Mouse (Mus musculus) c-Kit-positive CD71-positive TER-119-positive erythroid progenitor cells, embryonic 14.5 days (primary cell): ENCODE measurements around the gene Phox2a.

Source experiments
- DNase-seq: peaks from one replicate; pipeline ENCODE4 v3.0.0-alpha.2; 2013; ENCODE audit warnings: low spot score

Gene Phox2a

DNA sequence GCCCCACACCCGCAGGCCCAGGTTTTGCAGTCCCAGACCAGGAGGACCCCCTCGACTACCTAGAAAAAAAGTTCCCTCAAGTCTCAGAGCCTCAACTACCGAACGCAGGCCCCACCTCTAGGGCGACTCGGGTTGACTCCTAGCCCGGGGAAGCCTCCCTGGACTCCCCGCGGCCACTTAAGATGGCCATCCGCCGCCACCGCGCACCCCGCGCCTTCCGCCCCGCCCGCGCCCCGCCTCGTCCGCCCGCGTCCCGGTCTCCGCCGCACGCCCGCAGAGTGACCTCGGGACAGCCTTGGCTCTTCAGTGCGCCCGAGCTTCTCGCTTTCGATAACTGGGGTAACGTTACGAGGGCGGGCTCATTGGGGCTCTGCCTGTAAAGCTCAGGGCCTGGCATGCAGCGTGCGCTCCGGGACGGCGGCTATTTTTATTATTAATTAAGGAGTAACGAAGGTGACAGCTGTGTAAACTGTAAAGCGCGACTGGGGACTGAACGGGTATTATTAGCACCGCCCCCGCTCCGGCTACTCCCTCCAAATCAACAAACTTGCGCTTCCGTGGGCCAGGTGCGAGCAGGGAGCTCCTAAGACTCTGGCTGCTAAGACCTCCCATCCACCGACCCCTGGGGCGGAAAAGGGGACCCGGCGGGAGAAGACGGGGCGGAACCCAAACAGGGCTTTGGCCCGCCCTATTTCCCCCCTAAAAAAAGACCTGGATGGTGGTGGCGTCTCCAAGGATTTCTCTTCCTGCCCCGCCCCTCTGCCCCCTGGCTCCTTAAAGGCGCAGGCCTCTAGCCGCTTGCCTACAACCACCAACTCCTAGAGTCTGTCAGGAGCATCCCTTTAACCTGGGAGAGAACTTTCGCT, 19.7 kb downstream of the Phox2a start, which contains the start of gene Inppl1:
Inppl1 (minus strand) TSS at position 624 of the 866 bp plus-strand sequence.
- DNase-seq, result peak; percentile 32

DNA sequence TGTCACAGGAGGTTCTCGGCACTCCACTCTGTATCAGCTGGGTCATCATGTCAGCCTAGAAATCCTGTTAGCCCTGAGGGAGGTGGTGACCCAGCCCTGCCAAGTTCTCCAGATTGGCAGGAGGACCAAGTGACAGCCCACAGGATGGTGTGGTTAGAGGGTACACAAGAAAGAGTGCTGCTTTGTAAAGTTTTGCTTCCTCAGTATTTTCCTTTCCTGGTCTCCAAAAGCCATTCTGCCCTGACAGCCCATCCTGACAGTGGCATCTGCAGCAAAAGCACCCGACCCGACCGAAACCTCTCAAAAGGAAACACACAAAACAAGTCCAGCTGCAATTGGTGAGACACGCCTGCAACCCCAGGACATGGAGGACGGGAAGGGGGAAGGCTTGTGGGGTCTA, 26.1 kb downstream of the Phox2a start:
- DNase-seq, result no peak

DNA sequence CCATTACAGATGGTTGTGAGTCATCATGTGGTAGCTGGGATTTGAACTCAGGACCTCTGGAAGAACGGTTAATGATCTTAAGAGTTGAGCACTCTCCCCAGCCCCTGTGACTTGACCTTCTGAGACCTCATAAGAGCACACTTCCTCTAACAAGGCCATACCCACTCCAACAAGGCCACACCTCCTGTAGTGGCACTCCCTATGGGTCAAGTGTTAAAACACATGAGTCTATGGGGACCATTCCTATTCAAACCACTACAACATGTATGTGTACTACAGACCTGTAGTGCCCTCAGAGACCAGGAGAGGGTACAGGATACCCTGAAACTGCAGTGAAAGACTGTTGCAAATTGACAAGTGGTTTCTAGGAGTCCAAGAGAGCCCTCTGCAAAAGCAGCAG, 29.8 kb downstream of the Phox2a start:
- no peak for DNase-seq

DNA sequence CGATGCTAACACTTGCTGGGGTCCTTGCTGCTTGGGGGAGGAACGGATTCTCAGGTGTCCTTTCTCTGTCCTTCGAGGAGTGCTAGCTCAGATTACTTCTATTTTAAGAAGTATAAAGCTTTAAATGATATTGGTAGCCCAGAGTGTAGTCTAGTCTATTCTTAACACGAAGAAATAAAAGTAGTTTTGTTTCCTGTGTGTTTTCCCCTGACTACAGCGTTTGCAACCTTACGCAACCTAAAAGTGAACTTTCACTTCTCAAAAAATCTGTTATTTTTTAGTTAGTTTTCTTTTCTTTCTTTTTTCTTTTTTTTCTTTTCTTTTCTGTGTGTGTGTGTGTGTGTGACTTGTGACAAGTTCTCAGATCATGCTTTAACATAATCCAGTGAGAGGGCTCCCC, 33.6 kb downstream of the Phox2a start:
- DNase-seq, result no peak

DNA sequence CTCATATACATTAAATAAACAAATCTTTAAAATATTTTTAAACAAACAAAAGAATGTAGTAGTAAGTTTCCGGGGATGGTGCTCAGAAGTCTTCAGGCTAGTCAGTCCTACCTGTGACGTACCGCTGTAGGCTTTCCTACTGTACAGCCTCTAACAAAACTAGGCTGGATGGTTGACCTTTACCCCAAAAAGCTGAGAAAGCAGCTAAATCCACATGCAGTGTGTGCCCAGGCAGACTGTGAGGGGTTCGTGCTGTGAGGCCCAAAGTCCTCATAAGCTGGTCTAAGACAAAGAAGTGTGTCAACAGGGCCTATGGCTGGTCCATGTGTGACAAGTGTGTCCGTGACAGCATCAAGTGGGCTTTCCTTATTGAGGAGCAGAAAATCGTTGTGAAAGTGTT, 34.7 kb downstream of the Phox2a start:
- DNase-seq, result no peak

DNA sequence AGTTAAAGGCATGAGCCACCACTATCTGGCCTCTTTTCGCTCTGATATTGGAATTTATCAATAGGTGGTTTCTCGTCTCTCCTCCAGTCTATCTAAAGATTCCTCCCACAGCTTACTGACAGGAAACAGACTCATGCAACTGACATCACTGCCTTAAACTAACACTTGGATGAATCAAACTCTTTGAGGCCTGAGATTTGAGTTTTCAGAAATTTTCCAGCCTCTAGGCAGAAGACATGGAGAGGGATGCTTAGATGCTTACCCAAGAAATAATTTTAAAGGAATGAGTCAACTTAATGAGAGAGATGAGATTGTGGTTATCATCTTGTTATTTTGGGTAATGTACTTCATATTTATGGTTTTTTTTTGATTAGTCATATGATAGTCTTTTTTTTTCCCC, 35.7 kb downstream of the Phox2a start:
- DNase-seq, result no peak

DNA sequence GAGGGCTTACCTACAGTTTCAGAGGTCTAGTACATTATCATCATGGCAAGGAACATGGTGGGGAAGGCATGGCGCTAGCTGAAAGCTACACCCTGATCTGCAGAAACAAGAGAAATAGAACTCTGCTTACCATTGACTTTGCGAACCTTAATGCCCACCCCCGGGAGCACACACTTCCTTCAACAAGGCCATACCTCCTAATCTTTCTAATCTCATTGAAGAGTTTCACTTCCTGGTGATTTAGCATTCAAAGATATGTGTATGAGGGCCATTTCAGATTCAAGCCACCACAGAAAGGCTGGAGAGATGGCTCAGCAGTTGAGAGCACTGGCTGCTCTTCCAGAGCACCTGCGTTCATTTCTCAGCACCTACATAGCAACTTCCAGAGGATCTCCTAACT, 39.0 kb downstream of the Phox2a start, which contains the start of gene Folr2:
Folr2 (minus strand) TSS at position 101 of the 400 bp plus-strand sequence.
- no peak for DNase-seq

DNA sequence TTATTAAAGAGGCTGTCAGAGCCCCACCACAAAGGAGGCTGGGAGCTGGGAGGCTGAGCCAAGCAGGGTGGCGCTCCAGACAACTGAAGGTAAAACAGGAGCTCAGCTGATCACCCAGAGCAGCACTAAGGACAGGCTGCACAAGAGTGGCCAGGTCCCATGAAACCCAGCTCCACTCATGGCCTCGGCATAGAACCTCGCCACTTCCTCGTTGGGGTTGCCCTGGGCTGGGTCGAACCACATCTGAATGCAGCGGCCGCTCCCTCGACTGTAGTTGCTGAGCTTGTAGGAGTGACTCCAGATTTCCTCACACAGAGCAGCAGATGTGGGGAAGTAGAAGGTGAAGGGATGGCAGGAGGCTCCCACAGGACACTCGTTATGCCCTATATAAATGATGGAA, 40.2 kb downstream of the Phox2a start:
- no peak for DNase-seq

DNA sequence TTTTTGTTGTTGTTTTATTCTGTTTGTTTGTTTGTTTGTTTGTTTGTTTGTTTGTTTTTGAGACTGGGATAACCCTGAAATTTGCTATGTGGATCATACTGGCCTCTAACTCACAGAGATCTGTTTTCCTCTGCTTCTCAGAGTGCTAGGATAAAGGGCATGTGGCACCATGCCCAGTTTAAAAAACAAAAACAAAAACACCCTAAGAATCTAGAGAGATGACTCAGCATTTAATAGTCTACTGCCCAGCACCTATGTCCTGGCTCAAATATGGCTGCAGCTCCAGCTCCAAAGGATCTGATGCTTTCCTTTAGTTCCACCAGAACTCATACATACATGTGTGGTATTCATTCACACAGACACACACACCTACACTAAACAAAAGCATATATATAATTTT, 42.9 kb downstream of the Phox2a start:
- DNase-seq, result no peak

DNA sequence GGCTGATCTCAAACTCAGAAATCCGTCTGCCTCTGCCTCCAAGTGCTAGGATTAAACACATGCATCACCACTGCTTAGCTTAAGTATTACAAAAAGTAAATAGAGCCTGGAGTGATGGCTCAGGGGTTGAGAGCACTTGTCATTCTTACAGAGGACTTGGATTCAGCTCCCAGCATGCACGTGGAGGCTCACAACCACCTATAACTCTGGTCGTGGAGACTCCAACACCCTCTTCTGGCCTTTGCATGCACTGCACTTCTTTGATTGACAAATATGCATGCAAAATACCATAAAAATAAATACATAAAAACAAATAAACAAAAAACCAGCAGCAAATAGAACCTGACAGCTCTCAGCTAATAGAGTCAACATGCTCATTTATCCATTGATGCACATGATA, 44.2 kb downstream of the Phox2a start:
- DNase-seq, result no peak

DNA sequence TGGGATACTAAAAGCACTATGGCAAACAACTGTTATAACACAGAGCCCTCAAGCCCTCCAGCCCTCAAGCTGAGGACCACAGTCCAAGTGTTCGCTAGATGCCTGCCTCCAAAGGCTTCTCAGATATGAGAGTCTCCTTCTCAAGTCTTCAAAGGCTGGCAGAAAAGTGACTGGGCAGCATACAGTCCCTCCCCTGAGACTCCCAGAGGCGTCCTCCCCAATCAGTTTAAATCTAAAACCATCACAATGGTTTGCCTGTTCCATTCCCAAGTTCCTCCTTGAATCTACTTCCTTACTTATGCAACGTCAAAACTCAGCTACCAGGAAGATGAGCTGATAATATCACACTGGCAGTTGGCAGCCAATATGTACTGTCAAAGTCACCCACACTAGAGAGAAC, 45.3 kb downstream of the Phox2a start, which contains the start of gene Anapc15:
Anapc15 (plus strand) TSS at position 301 of the 400 bp plus-strand sequence.
- DNase-seq, result no peak

DNA sequence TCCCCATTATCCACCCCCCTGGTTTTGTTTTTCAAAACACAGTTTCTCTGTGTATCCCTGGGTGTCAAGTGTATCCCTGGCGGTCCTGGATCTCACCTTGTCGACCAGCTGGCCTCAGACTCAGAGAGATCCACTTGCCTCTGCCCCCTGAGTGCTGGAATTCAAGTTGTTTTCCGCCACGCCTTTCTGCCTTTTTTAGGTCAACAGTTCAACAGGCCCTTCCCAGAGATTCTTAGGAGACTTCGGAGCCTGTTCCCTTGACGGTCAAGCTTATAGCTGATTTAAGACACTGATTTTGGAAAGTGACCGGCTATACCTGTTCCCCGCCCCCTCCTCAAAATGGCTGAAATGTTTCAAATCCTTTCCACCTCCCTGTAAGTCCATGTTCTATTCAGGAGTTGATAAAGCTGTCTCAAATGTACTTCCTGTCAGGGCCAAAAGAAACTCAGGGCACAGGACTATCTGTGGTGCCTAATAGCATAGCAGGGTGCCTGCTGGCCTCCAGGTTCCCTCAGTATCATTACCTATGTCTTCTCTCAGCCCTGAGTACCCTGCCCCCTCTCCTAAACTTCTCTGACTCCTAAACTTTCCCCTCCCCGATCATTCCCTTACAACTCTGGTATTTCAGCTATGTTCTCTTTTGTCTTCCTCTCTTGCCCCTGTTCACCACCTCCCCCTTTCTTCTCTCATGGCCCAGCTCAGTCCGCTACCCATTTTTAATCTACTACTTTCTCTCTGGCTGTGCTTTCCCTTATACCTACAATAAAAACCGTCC, 48.6 kb downstream of the Phox2a start:
- no peak for DNase-seq

DNA sequence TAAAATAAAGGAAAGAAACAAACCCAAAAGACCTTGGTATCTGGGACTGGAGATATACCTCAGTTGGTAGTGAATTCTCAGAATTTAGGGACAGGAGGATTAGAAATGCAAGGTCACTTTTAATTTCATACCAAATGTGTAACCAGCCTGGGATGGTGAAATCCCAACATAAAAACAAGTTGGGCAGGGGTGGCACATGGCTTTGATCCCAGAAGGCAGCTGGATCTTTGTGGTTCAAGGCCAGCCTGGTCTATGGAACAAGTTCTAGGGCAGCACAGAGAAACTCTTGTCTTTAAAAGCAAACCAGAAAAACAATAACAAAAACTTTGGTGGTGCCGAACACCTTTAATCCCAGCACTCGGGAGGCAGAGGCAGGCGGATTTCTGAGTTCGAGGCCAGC, 49.4 kb downstream of the Phox2a start:
- no peak for DNase-seq

DNA sequence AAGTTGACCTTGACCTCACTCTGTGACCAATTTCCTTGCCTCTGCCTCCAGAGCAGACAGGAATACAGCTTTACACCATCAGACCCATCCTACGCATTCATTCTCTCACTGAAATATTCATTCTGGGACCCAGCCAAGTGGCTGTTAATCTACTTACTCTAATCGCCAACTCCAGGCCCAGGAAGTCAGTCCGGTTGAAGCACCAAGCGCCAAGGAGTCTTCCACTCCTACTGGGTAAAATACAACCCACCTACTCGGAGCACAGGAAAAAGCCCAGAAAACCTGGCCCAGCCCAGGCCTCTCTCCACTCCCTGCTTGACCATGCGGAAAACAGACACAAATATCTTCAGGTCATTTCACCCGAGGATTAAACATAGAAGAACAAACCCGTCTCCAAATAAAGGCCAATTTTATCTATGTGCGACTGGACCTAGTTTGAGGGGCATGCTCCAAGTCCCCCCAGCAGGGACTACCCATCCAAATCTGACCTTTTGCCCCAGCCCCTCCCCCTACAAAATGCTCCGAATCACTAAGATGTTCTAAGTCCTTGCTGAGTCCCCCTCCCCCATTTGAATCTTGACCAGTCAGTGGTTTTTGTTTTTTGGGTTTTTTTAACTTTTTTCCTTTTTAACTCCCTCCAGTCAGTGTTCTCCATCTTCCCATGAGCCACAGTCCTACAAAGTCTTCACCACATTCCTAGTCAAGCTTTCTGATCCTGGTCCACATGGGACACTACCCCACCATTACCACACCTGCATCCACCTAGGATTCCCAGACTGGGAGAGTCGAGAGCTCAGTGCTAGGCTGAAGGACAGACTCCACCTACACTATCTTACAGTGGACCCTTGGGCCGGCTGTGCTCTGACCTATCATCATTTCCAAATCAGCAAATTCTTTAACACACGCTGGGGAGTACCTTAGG, 50.4 kb downstream of the Phox2a start:
- no peak for DNase-seq

DNA sequence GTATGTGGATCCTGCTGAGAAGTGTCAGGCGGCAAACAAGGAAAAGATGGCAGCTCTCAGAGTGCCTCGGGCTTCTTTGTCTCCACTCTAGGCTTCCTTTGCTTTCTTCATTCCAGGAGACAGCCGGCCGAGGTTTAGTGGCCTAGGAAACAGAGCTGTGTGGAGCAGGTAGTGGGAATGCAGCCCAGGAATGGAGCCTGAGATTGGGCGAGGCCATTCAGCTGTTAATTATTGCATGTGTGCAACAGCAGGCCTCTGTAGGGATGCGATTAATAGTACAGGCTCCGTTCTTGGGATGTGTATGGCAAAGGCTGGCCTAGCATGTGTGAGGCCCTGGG, 51.0 kb downstream of the Phox2a start:
- DNase-seq, result no peak

DNA sequence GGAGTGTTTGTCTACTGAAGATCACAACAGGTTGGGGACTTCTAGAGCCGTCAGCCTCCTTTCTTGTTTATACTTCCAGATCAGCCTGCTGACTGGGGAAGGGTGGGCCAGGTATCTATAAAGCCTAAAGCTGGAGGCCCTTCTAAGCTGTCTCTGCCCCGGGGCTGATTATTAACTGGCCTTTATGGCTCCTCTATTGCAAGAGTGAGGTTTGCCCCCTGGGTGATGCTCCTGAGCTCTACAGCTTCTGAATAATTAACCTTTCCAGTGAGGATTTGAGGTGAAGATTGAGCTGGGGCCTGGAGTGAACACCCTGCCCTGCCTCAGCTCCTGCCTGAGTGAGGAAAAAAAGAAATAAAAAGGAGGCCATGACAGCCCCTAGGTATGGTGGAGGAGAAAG, 52.5 kb downstream of the Phox2a start, which contains the start of gene Folr1:
Folr1 (minus strand) TSS at position 160 of the 400 bp plus-strand sequence.
- DNase-seq, result no peak

DNA sequence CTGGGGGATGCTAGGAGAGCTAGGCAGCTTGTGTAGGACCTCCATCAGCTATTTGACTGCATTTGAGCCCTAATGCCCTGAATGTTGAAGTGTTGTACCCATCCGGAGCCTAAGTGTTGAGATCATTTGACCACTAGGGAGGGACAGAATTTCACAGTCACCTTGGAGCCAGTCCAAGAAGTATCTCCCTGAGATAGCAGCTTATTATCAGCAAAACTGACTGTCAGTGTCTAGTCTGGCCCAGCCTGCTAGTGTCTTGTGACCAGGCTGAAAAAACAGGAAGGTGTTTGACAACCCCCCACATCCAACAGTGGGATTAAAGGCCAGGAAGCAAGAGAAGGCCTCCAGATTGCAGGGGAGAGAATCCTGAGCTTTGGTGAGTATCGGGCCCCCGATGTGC, 53.2 kb downstream of the Phox2a start:
- DNase-seq, result no peak
